Mouse (Mus musculus) ES-Bruce4 (cell line): Measurements from ENCODE around the gene Synpo2l. TPM values are rescaled to one million over a fixed set of nuclear protein-coding genes. Genes with fewer than 3 reads are reported as not detected.
A peak's percentile ranks its signal among the peaks of the same experiment; 100 is the strongest.
"Not testable (repeated sequence)": the region's sequence is repeated elsewhere in the genome, so short reads cannot be mapped to it uniquely, and the experiment has no call there.

Experiments used
- H3K27ac ChIP-seq: 2 replicates; pipeline ENCODE4 v1.5.1; 2012; ENCODE audit warnings: low read length, inconsistent platforms; ENCODE audit not compliant: insufficient read depth
- H3K27me3 ChIP-seq: 2 replicates; pipeline ENCODE4 v1.6.1; 2012; ENCODE audit warnings: mild to moderate bottlenecking, low read length, inconsistent platforms; ENCODE audit not compliant: control insufficient read depth, poor library complexity, insufficient read depth, severe bottlenecking
- H3K36me3 ChIP-seq: 2 replicates; pipeline ENCODE4 v1.6.1; 2012; ENCODE audit warnings: inconsistent platforms, mild to moderate bottlenecking, low read length, moderate library complexity; ENCODE audit not compliant: control insufficient read depth, poor library complexity, insufficient read depth, severe bottlenecking
- H3K4me1 ChIP-seq: one replicate; pipeline ENCODE4 v1.8.1; 2011; ENCODE audit warnings: low read length; ENCODE audit not compliant: control insufficient read depth, insufficient read depth
- H3K4me3 ChIP-seq: 2 replicates; pipeline ENCODE4 v1.5.1; 2011; ENCODE audit warnings: low read depth, mild to moderate bottlenecking, low read length
- H3K9ac ChIP-seq: 2 replicates; pipeline ENCODE4 v1.6.1; 2012; ENCODE audit warnings: low read depth, mild to moderate bottlenecking, inconsistent platforms; ENCODE audit not compliant: poor library complexity, severe bottlenecking
- H3K9me3 ChIP-seq: replicated peaks from 2 replicates; pipeline ENCODE4 v1.6.1; 2012; ENCODE audit warnings: mild to moderate bottlenecking, low read length, inconsistent platforms; ENCODE audit not compliant: control insufficient read depth, poor library complexity, insufficient read depth, severe bottlenecking
- CTCF ChIP-seq: IDR thresholded peaks from one replicate; pipeline ENCODE4 v1.8.1; 2011; ENCODE audit warnings: low read depth, low read length
- EP300 ChIP-seq: IDR thresholded peaks from 2 replicates; pipeline ENCODE4 v1.6.1; 2011; ENCODE audit warnings: low read depth, low read length; ENCODE audit not compliant: insufficient read depth
- POLR2A ChIP-seq: IDR thresholded peaks from one replicate; pipeline ENCODE4 v1.8.1; 2011; ENCODE audit warnings: low read length; ENCODE audit not compliant: insufficient read depth
- polyA plus RNA-seq: library from polyadenylated mRNA; stranded (reverse); fragments of >200 nt; gene quantifications from 2 replicates; pipeline ENCODE4 v1.2.4, GENCODE M21; 2011; ENCODE audit warnings: low read depth; ENCODE audit not compliant: missing spikeins, insufficient read depth, insufficient read length

Synpo2l gene
- 6.1 and 7.0 TPM in 2 replicates for polyA plus RNA-seq

GRCm38 (mm10) chr14:20668154-20668810 lies at the start of gene Synpo2l:
Gene Synpo2l (minus strand): TSS chr14:20668354.
- Histone ChIP-seq H3K4me1 (peaks cover 1% of the 10 kb centered on the region), H3K27ac (no peak within 1 kb of the TSS), H3K9me3 (no peaks in the 10 kb centered on the region), H3K4me3 (no peak within 1 kb of the TSS), H3K36me3 (no peaks in the 10 kb centered on the region), H3K27me3 (no peaks in the 10 kb centered on the region), H3K9ac (no peak within 1 kb of the TSS)
- no peak for TF ChIP-seq EP300
- TF ChIP-seq POLR2A: no peak
- no peak for TF ChIP-seq CTCF

DNA sequence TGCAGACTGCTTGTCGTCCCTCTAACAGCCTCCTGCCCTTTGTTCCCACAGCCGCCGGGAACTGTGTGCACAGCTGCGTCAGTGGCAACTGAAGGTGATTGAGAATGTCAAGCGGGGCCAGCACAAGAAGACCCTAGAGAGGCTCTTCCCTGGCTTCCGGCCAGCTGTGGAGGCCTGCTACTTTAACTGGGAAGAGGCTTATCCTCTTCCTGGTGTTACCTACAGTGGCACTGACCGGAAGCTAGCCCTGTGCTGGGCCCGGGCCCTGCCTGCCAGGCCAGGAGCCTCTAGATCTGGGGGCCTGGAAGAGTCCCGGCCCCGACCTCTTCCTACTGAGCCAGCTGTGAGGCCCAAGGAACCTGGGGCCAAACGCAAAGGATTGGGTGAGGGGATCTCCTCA lies 45.7 kb upstream of the Synpo2l start:
- H3K4me1 ChIP-seq: no peaks in the 10 kb centered on the region
- TF ChIP-seq EP300 (no peak), CTCF (no peak), POLR2A (no peak)
- no peaks in the 10 kb centered on the region for H3K27me3 ChIP-seq
- no peaks in the 10 kb centered on the region for H3K36me3 ChIP-seq
- H3K4me3 ChIP-seq: peak overlapping the region; percentile 42
- no peak overlapping the region for H3K27ac ChIP-seq
- H3K9ac ChIP-seq: peak overlapping the region; percentile 34; the same call in 1 of the 2 replicates
- no peaks in the 10 kb centered on the region for H3K9me3 ChIP-seq

GRCm38 (mm10) chr14:20708239-20708638 lies 40.1 kb upstream of the Synpo2l start:
- H3K27me3 ChIP-seq: no peaks in the 10 kb centered on the region
- peak overlapping the region; percentile 75; the same call in 1 of the 2 replicates for H3K9ac ChIP-seq
- no peak for TF ChIP-seq POLR2A
- no peak for TF ChIP-seq EP300
- no peak for TF ChIP-seq CTCF
- no peak overlapping the region for H3K27ac ChIP-seq
- H3K9me3 ChIP-seq: no peaks in the 10 kb centered on the region
- no peaks in the 10 kb centered on the region for H3K36me3 ChIP-seq
- H3K4me3 ChIP-seq: peak overlapping the region; percentile 75
- no peaks in the 10 kb centered on the region for H3K4me1 ChIP-seq

DNA sequence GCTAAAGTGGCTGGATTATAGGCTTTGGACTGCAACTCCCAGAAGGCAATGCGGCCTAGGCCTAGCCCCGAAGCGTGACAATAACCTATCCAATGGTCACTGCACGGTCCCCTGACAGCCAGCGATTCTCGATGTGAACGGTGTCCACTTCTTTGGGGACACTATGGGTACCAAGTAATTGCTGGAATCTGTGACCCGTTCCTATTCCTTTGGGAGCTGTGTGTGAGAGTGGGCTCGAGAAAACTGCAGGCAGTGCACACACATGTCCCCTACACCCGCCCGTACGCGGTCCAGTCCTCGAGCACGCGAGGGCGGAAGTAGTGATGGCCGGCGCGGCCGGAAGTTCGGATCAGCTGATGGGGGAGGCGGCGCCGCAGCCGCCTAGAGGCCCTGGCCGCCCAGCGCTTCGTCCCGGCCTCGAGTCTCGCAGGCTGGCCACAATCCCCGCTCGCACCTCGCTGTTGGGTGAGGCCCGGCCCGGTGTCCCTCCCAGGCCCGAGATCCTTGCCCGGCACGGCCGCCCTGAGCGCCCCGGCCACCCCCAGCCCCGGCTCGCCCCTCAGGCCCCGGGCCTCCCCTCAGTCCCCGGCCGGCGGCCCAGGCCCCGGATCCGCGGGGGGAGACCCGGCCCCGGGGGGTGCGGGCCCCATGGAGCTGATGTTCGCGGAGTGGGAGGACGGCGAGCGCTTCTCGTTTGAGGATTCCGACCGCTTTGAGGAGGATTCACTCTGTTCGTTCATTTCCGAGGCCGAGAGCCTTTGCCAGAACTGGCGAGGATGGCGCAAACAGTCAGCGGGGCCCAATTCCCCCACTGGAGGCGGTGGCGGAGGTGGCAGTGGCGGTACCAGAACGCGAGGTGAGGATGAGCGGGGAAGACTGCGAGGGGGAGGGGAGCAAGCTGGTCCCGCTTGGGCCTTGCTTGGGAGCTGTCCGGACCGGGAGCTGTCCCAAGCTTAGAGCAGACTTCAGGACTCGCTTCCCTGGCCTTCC lies 39.3 kb upstream of the Synpo2l start, which contains the start of gene Zswim8:
TSS of gene Zswim8 (plus strand) at position 352 of the 990 bp plus-strand sequence.
- no peaks in the 10 kb centered on the region for H3K36me3 ChIP-seq
- no peaks in the 10 kb centered on the region for H3K9me3 ChIP-seq
- H3K27ac ChIP-seq: no peak within 1 kb of the TSS
- H3K27me3 ChIP-seq: no peaks in the 10 kb centered on the region
- TF ChIP-seq CTCF (no peak), POLR2A (no peak), EP300 (no peak)
- no peaks in the 10 kb centered on the region for H3K4me1 ChIP-seq
- H3K4me3 ChIP-seq: peak within 1 kb of the TSS; percentile 75
- H3K9ac ChIP-seq: peak within 1 kb of the TSS; percentile 75

DNA sequence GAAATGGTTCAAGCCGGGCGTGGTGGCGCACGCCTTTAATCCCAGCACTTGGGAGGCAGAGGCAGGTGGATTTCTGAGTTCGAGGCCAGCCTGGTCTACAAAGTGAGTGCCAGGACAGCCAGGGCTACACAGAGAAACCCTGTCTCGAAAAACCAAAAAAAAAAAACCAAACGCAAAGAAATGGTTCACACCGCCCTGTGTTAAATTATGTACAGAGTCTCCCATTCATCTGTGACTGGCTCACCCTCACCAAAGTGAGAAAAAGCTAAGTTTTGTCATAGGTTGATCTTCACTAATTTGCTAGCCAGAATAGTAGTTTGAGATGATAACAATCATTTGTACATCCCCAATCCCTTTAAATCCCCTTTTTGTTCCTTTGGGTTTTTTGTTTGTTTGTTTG lies 35.3 kb upstream of the Synpo2l start:
- H3K27me3 ChIP-seq, H3K4me1 ChIP-seq, H3K9me3 ChIP-seq, H3K36me3 ChIP-seq: not testable (repeated sequence)
- Histone ChIP-seq H3K27ac (peak overlapping the region; percentile 83), H3K9ac (peak overlapping the region; percentile 90), H3K4me3 (peak overlapping the region; percentile 96)
